Mouse (Mus musculus): ENCODE data around the gene Lrrc28.

DNA sequence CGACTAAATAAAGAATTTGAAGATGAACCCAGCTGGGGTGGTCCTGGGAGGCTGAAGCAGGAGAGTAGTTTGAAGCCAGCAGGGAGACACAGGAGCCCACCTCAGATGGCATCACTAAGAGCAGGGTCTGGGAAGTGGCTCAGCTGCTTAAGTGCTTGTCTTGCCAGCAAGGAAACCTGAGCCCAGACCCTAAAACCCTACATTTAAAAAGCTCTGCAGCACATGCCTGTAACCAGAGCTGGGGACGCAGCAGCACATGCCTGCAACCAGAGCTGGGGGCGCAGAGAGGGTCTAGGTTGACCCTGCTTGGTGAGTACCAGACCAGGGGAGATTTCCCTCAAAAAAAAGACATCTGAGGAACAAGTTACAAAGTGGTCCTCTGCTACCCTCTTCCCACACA is 26.8 kb downstream of the Lrrc28 start:
- TF ChIP-seq CTCF (IDR thresholded peaks at IDR 0.05), result no peak
- TF ChIP-seq EP300 (IDR thresholded peaks at IDR 0.05), result no peak
